Mouse (Mus musculus) brain, embryonic 14.5 days (tissue): ENCODE measurements around the gene Cep44.

Source experiments
- CTCF ChIP-seq: fragments of 200-500 bp; IDR thresholded peaks from 2 replicates; pipeline ENCODE4 v1.5.1; 2012; ENCODE audit warnings: inconsistent platforms, mild to moderate bottlenecking, moderate library complexity, borderline replicate concordance; ENCODE audit not compliant: insufficient read depth, insufficient read length; ENCODE audit errors: extremely low read depth
- POLR2A ChIP-seq: fragments of 200-500 bp; IDR thresholded peaks from 2 replicates; pipeline ENCODE4 v1.6.1; 2012; ENCODE audit warnings: mild to moderate bottlenecking, inconsistent platforms, borderline replicate concordance; ENCODE audit not compliant: poor library complexity, insufficient read depth, insufficient read length, severe bottlenecking; ENCODE audit errors: extremely low read depth

DNA sequence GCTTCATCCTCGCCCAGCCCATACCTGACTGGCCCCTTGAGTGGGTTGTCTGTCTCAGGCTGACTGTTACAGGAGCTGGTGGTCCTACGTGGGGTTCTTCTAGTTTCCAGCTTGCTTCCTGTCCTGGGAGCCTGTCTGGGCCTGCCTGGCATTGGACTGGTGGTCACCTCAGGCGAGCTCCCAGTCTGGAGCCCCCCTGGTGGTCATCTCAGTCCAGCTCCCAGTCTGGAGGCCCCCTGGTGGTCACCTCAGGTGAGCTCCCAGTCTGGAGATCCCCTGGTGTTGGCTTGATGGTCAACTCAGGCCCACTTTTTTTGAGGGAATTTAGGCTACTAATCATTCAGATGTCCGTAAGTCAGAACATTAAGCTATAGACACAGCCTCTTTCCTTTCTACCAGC is 29.8 kb downstream of the Cep44 start:
- TF ChIP-seq CTCF (no peak), POLR2A (no peak)
